Mouse (Mus musculus) granulocyte monocyte progenitor cell, adult 5-6 weeks (primary cell): ENCODE results near the gene Tbc1d16. TPM values are rescaled to one million over a fixed set of nuclear protein-coding genes. Genes with fewer than 3 reads are reported as not detected.
"Not testable (repeated sequence)": the region's sequence is repeated elsewhere in the genome, so short reads cannot be mapped to it uniquely, and the experiment has no call there.

Source experiments
- ATAC-seq: replicated peaks from 2 replicates; pipeline ENCODE4 v1.8.0; 2016; ENCODE audit warnings: mild to moderate bottlenecking, moderate TSS enrichment, inconsistent platforms; ENCODE audit not compliant: poor library complexity, severe bottlenecking
- total RNA-seq, 2 experiments: library from RNA; stranded (forward) in 1 of 2; stranded (reverse) in 1 of 2; fragments of 200-712, 200-1000 nt in 1 of 2; fragments of >200 nt in 1 of 2; fragmentation: Nextera tagmentation in 1 of 2; gene quantifications; 2 replicates each; pipeline ENCODE4 v1.2.3; 2014 to 2017

The Tbc1d16 gene
- total RNA-seq (2014; fragmentation: Nextera tagmentation), result 3.3 and 8.6 TPM in 2 replicates
- 2.1 and 3.0 TPM in 2 replicates for total RNA-seq (2017)

GRCm38 (mm10) chr11:119228091-119228781 is at the start of gene Tbc1d16, which contains the start of gene Ccdc40:
Tbc1d16 (minus strand) TSS chr11:119228499.
Ccdc40 (plus strand) TSS chr11:119228572.
- ATAC-seq, result peak; percentile 80

- peak; percentile 13; the same call in 1 of the 2 replicates for ATAC-seq
Observed at GRCm38 (mm10) chr11:119273186-119273930, 45.1 kb upstream of the Tbc1d16 start.

GRCm38 (mm10) chr11:119272492-119272891 is 44.2 kb upstream of the Tbc1d16 start:
- ATAC-seq, result not testable (repeated sequence)

- no peak for ATAC-seq
Observed at GRCm38 (mm10) chr11:119268557-119269195, 40.4 kb upstream of the Tbc1d16 start.

- peak; percentile 97 for ATAC-seq
Observed at GRCm38 (mm10) chr11:119267768-119268556, 39.7 kb upstream of the Tbc1d16 start, which contains the start of gene Gaa. Gaa (plus strand) TSS chr11:119267887.

GRCm38 (mm10) chr11:119267241-119267674 is 39.0 kb upstream of the Tbc1d16 start:
- ATAC-seq, result no peak

GRCm38 (mm10) chr11:119265811-119266210 is 37.5 kb upstream of the Tbc1d16 start:
- ATAC-seq, result no peak

- no peak for ATAC-seq
Observed at GRCm38 (mm10) chr11:119264413-119264812, 36.1 kb upstream of the Tbc1d16 start.

GRCm38 (mm10) chr11:119259977-119260376 is 31.7 kb upstream of the Tbc1d16 start:
- ATAC-seq, result no peak

GRCm38 (mm10) chr11:119258572-119259322 is 30.4 kb upstream of the Tbc1d16 start:
- ATAC-seq, result peak; percentile 68

GRCm38 (mm10) chr11:119258216-119258571 is 29.9 kb upstream of the Tbc1d16 start:
- no peak for ATAC-seq

GRCm38 (mm10) chr11:119256557-119256956 is 28.3 kb upstream of the Tbc1d16 start:
- ATAC-seq, result not testable (repeated sequence)

GRCm38 (mm10) chr11:119252854-119253541 is 24.7 kb upstream of the Tbc1d16 start:
- peak; percentile 84 for ATAC-seq

- no peak for ATAC-seq
Observed at GRCm38 (mm10) chr11:119250998-119251397, 22.7 kb upstream of the Tbc1d16 start.

GRCm38 (mm10) chr11:119249011-119249410 is 20.7 kb upstream of the Tbc1d16 start:
- ATAC-seq, result peak; percentile 69

- ATAC-seq, result not testable (repeated sequence)
Observed at GRCm38 (mm10) chr11:119245543-119245942, 17.2 kb upstream of the Tbc1d16 start.

- ATAC-seq, result no peak
Observed at GRCm38 (mm10) chr11:119239480-119239879, 11.2 kb upstream of the Tbc1d16 start.

- ATAC-seq, result peak; percentile 73
Observed at GRCm38 (mm10) chr11:119238305-119238721, 10.0 kb upstream of the Tbc1d16 start.
